Mouse (Mus musculus) regulatory T cell (primary cell): Measurements from ENCODE around the gene Usp6nl.

Experiments
- in situ Hi-C: fragments of 300-600 bp; cut with MboI, MseI; formaldehyde crosslinking; loops from one replicate; pipeline ENCODE4 v1.15.1; 2025; ENCODE audit warnings: high pct_unique_total_duplicates

The Usp6nl gene

GRCm38 (mm10) chr2:6405059-6406033 lies 82.9 kb downstream of the Usp6nl start:
- in situ Hi-C loops = loop anchor here (5.0 kb wide), 2 partner anchors 98 to 188 kb away; no protein-coding TSS in a partner anchor

DNA sequence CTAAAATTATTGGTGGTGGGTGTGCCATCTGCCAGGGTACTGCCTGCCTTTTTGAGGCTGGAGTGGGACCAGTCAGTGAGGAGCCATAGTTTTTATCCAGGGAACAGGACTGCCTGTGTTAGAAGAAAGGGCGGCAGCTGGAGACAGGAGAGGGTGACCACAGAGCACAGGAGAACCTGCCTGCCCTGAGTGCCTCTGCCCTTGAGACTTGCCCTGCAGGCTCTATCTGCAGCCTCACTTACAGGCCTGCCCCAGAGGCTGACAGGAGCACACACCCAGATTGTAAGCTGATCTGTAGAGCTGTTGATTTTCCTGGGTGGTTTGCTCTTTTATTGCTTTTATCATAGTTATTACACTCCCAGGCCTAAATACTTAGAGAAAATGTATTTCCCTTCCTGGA lies 85.2 kb downstream of the Usp6nl start:
- in situ Hi-C loops = loop anchor here (5.0 kb wide), 2 partner anchors 100 to 190 kb away; no protein-coding TSS in a partner anchor

- in situ Hi-C loops = no loop called here
Observed at GRCm38 (mm10) chr2:6412645-6413044, 90.2 kb downstream of the Usp6nl start.

GRCm38 (mm10) chr2:6413723-6414122 lies 91.3 kb downstream of the Usp6nl start:
- in situ Hi-C loops = no loop called here

GRCm38 (mm10) chr2:6414400-6414799 lies 91.9 kb downstream of the Usp6nl start:
- in situ Hi-C loops = no loop called here

DNA sequence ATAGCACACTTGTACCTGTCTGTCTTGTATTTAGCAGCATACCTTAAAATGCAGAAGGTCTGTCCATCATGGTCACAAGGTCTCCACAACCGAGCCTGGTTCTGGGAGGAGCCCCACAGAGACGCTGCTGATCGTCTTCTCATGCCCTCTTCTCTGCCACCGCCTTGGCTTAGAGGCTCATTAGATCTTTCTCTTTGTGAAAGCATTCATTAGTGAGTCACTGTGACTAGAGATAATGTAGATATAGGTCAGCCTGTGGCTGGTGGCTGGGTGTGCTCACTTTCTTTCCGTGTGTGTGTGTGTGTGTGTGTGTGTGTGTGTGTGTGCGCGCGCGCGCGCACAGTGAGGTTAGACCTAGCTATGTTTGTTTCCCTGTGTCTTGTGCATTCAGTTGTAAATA lies 94.7 kb downstream of the Usp6nl start:
- in situ Hi-C loops = no loop called here

DNA sequence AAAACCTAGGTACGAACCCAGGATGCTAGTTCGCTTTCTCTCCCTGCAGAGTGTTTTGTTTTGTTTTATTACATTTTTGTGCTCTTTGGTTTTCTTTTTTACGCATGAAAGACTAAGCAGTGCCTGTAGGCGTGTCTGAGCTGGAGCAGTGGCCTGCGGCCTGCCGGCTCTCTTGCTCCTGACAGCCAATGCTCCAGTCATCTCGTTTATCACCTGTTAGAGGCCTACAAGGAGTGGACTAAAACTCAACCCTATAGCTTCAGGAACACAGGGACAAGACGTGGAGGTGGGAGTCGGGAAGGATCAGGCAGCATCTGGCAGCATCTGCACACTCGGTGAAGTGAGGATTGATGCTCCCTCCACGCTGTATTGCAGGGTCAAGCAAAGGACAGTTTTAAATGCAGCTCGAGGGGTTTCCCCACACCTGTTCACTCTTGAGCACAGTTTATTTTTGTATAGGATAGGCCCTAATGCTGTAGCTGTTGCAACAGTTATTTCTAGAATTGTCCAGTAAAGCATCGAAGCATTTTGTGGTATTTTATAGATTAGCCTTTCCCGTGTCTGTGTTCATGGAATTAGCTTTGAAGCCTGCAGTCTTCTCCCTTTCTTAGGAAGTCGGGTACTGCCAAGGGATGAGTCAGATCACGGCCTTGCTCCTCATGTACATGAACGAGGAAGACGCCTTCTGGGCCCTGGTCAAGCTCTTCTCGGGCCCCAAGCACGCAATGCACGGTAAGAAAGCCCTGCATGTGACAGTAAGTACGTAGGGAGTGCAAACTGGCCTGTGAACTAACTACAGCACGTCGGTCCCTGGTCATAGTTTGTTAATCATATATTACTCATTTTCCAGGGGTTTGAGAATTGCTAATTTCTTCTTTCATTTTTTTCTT lies 101.4 kb downstream of the Usp6nl start:
- in situ Hi-C loops = no loop called here

GRCm38 (mm10) chr2:6424851-6425250 lies 102.4 kb downstream of the Usp6nl start:
- in situ Hi-C loops = no loop called here

DNA sequence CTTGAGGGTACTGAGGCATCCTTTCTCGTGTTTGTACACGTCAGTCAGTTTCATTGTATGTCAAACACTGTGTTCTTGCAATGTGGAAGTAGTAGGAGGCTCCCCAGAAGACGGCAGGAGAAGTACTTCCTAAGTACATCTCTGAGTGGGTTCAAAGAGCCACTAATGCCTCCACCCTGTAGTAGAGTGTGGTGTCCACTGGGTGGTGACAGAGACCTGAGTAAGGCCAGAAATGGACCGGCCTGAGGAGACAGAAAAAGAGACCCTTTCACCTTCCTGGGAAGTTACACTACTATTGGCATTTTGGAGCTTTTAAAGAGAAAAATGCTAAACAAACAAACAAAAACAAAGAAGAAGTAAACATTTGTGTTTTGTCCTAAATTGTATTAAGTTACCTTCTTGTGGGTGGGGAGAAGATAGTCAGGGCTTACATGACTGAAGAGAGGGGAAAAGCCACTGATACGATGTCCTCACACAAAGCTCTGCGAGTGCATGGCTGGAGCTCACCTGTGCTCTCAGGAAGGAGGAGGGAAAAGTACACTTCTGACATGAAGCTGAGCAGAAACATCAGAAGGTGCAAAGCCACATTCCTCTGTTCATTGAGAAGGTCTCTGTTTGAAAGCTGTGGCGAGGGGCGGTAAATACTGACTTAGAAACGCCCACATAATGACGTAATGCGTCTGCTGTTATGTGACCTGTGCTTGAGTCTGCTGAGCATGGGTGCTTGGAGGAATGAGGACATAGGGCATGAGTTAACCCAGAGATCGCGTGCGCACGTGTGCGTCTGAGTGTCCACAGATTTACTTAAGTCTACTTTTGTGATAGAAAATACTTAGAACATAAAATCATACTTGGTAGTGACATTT lies 113.9 kb downstream of the Usp6nl start:
- in situ Hi-C loops = no loop called here

- in situ Hi-C loops = no loop called here
Observed at GRCm38 (mm10) chr2:6441688-6442087, 119.2 kb downstream of the Usp6nl start.

GRCm38 (mm10) chr2:6442302-6442701 lies 119.8 kb downstream of the Usp6nl start:
- in situ Hi-C loops = no loop called here

DNA sequence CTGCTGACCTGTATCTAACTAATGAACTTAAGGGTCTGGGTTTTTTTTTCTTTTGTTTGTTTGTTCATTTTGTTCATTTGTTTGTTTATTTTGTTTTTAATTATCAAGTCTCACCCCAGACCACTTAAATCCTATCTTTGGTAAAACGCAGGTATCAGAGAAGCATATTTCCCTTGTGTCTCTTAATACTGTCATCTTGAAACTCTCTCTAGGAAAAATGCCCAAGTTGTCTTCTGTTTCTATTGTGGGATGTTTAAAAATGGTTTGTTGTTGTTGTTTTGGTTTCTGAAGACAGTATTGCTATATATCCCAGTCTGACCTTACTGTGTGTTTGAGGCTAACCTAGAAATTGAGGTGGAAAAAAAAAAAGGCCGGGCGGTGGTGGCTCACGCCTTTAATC lies 121.5 kb downstream of the Usp6nl start:
- in situ Hi-C loops = no loop called here

DNA sequence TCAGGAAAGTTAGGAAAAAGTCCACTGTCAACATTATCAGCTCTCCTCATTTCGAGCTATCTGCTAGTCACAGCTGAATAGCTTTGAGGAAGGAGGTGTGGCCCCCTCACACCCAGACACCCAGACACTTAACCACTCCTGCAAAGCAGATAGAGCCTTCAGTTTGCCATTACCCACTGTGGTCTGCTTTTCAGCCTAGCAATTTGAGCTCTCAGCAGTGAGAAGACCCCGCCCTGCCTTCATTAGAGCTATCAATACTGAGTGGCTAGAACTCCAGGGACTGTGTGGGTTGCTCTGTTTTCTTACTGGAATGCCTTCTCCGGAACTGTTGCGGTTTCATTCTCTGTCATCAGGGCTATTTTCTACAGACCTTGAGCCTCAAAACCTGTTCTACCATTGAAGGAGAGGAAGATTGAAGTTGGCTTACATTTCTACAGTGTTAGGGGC lies 122.3 kb downstream of the Usp6nl start:
- in situ Hi-C loops = no loop called here

DNA sequence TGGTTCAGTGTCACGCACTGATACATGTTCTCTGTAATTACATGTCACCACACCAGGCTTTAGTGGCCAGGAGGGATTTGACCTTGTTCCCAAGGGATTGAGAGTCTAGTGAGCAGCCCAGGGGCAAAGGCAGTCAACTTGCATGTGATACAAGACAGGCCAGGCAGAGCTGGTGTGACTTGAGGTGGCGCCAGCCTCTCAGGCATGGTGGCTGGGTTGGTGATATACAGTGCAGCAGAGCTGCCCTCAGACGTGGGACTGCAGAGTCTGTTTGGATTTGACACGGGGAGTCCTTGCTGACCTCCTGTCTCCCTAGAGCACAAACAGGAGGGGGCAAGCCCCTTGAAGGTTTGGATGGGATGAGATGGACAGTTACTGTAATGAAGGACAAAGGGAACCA lies 123.4 kb downstream of the Usp6nl start:
- in situ Hi-C loops = no loop called here

GRCm38 (mm10) chr2:6448880-6449279 lies 126.4 kb downstream of the Usp6nl start:
- in situ Hi-C loops = no loop called here

GRCm38 (mm10) chr2:6449656-6450055 lies 127.2 kb downstream of the Usp6nl start:
- in situ Hi-C loops = no loop called here

GRCm38 (mm10) chr2:6450544-6450943 lies 128.1 kb downstream of the Usp6nl start:
- in situ Hi-C loops = no loop called here

GRCm38 (mm10) chr2:6454941-6455516 lies 132.6 kb downstream of the Usp6nl start:
- in situ Hi-C loops = loop anchor here (5.0 kb wide), 1 partner anchor 62 kb away; no protein-coding TSS in a partner anchor

DNA sequence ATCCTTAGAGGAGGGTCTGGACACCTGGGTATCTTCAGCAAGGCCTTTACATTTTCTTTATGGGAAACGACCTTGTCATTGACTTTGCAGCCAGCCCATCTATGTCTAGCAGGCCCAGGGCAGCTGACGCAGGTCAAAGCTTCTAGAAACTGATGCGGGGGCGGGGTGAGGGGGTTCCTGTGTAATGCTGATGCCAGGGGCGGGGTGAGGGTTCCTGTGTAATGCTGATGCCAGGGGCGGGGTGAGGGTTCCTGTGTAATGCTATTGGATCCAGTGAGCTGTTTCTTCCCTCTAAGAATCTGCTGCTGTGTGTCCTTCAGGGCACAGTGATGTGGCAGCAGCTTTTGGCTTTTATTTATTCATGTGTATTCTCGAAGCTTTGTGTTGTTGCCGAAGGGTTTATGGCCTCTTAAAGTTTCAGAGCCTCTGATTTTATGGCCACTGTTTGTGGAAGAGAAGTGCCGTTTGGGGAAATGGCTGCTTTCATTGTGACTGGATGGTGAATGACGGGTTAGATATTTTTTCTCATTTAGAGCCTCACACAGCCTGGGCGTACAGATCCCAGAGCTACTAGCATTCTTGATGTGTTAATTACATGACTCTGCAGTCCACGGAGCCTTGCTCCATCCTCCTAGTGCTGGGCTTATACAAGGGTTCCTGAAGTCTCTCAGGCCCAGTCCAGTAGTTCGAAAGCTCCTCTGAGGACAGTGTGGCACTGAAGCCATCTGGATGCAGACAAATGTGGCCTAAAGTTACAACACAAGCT lies 137.0 kb downstream of the Usp6nl start:
- in situ Hi-C loops = loop anchor here (5.0 kb wide), 1 partner anchor 58 kb away; no protein-coding TSS in a partner anchor

DNA sequence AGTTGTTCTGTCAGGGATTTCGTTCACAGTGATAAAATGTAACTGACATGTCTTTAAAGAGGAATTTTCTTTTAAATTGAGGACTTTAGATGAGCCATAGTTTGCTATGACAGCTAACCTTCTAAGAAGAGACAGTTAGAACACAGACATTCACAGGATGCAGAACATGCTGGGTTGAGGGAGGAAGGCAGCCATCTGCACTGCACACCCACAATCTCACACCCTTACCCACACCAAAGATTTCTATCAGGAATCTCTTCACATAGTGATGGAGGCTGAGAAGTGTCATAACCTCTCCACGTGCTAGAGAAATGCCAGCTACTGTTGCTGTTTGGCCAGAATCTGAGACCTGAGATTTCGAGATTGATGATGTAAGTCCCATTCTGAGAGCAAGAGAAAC lies 139.8 kb downstream of the Usp6nl start:
- in situ Hi-C loops = no loop called here
